Mouse (Mus musculus): Measurements from ENCODE around the gene Pdlim4. TPM values are rescaled to one million over a fixed set of nuclear protein-coding genes. Genes with fewer than 3 reads are reported as not detected.
"Not testable (repeated sequence)": the region's sequence is repeated elsewhere in the genome, so short reads cannot be mapped to it uniquely, and the experiment has no call there.

The Pdlim4 gene
- total RNA-seq, 2 experiments from 2014 or later, result 11.5 to 16.2 TPM

GRCm38 (mm10) chr11:54012961-54013360, 55.9 kb downstream of the Pdlim4 start:
- no peak for DNase-seq

- no peak for DNase-seq
Measured at GRCm38 (mm10) chr11:54011255-54011654, 57.6 kb downstream of the Pdlim4 start.

- DNase-seq, result no peak
Measured at GRCm38 (mm10) chr11:54008416-54008920, 60.3 kb downstream of the Pdlim4 start.

- no peak for DNase-seq
Measured at GRCm38 (mm10) chr11:54007717-54008116, 61.1 kb downstream of the Pdlim4 start.

- DNase-seq, result no peak
Measured at GRCm38 (mm10) chr11:54006901-54007300, 61.9 kb downstream of the Pdlim4 start.

- DNase-seq, result not testable (repeated sequence)
Measured at GRCm38 (mm10) chr11:54006362-54006761, 62.5 kb downstream of the Pdlim4 start.

Other genes starting within 250 kb of the Pdlim4 start
- 1 to 10 TPM; 8.0 to 9.5 TPM for gene Gm12216, start 209.8 kb downstream of the Pdlim4 start, total RNA-seq (2021)
- 1 to 10 TPM; 9.2 to 9.3 TPM for gene Slc22a5, start 177.4 kb downstream of the Pdlim4 start, total RNA-seq (2021)
- 1 to 10 TPM; 1.5 to 1.9 TPM for gene Slc22a21, start 88.7 kb downstream of the Pdlim4 start, total RNA-seq (2021)
- gene Slc22a4, start 40.9 kb downstream of the Pdlim4 start, total RNA-seq (2021), result 1 to 10 TPM; 4.2 to 6.9 TPM
- gene P4ha2, start 31.1 kb upstream of the Pdlim4 start, total RNA-seq (2021), result 10 to 100 TPM; 20.6 to 29.8 TPM
- not detected for gene Csf2, start 180.7 kb upstream of the Pdlim4 start, total RNA-seq (2021)
- not detected for gene Il3, start 198.3 kb upstream of the Pdlim4 start, total RNA-seq (2021)
- 100 to 1,000 TPM; 181 to 196 TPM for gene Acsl6, start 234.8 kb upstream of the Pdlim4 start, total RNA-seq (2021)